Mouse (Mus musculus): ENCODE measurements at regions not wholly inside any gene's neighbourhood (a gene's known extent, or its start where the extent isn't known, plus 50 kb on each side); places are given as distances from the start of the nearest gene placed in this dataset.

DNA sequence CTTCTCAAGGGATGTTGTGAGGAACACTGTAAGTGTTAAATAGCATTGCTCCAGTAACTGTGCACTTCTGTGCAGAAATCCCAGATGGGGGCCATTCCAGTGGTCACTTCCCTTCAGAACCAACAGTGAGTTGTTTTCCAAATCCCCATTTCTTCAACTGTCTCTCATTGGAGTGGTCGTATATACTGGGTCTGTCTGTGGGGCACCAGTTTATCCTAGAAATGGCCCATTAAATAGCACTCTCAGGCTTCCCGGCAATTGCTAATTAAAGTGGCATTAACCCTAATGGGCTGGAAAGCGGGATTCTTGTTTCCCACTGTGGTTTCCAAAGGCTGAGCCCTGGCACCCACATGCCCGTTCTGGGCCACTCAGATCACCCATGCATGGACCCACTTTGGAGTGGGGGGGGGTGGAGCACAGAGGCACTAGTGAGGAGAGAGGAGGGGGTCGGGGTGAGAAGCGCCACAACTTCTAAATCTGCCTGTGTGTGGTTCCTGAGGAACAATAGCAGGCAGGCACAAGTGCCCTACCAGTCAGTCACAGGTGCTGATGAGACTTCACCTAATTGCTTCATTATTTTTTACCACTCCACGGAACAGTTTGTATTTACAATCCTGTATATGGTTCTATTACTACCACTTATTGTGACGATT lies 78.1 kb downstream of the Fam204a start:
- DNase-seq (ENCODE audit: low spot score), result no peak

DNA sequence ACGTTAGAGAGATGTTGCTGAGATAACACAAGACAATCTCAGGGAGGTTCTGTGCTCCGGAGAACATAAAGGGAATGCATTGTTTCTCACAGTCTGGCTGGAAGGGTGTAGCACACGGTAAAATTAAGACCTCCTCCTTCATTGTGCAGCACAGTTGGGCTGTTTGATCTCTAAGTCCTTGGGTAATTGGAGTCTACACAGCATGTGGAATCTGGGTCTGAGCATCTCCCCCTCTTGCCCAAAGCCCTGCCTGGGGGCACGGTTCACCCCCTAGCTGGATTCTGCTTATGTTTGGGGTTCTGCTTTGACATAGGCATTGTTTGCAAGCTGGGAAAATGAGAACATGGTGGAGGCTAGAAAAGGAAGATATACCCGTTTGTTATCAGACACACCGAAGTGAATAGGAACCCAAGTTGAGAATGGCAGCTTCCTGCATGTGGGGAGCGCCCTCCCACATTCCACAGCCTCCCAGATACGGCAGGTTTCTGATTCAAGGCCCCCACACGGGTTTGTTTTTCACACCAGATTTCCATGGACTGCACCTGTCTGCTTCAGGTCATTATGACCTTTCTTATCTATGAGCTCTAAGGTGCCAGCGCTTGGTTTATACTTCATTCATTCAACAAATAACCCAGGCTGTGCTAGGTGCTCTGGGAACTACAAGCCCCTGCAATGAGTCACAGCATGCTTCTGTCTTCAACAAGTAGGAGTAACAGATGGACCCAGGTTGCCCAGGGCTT lies 79.9 kb downstream of the Fam204a start:
- no peak for DNase-seq (ENCODE audit: low spot score)

DNA sequence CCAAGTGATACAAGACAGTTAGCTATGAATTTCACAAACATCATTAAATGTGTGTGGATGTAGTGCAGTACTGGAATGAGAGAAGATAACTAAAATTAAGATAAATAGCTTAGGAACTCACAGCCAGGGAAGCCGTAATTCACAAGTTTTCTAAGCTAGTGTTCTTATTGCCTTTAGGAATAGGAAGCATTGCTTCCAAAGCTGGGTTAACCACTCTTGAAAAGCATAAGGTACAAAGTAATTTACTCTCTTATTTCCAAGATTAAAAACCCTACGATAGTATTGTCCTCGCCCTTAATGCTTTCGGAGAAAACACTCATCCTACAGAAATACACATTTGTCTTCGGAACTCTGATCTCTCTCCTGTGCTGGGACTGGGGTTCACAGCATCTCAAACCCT lies 81.3 kb downstream of the Fam204a start:
- DNase-seq (ENCODE audit: low spot score), result no peak

DNA sequence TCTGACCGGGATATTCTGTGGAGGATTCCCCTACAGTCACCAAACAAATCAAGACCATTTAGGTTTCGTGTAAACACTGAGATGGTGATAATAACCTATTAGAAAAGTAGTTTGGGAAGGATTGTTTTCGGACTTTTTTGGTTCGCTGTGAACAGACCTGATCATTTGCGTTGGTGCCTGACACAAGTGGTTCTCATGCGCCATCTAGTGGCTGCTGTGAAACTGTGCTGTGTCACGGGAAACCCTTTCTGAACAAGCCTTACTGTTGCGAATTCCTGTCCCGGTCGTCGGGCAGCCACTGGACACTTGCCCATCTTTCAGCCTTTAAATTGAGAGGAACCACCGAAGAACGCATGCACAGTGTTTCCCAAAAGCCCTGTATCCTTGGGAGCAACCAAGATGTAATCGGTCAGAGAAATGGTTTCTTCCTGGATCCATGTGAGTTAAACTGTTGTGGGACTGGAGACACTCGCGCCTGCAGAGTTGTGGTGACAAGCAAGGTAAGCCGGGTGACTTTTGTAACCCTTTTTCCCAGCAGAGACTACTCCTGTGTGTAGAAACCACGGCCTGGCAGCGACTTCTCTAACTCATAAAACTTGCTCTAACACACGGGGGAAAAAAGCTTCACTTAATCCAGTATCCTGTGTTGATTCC lies 82.0 kb downstream of the Fam204a start:
- peak; percentile 89 for DNase-seq (ENCODE audit: low spot score)

DNA sequence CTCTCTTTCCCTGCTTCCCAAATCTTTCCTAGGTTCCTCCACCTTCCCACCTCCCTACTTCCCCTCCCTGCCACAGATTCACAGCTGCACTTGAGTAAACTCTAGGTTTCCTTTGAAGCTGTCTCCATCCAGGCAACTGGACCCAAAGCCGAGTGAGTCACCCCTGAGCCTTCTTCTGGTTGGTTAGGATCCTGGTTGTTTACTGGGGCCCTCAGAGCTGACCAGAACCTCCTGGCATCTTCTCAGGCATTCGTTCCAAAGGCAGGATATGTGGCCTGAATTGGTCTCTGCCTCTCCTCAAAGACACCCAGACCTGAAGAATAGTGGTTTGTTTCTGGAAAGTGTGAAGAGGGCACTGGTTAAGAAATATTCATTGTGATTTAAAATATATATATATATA lies 87.6 kb downstream of the Fam204a start:
- peak; percentile 70 for DNase-seq (ENCODE audit: low spot score)

DNA sequence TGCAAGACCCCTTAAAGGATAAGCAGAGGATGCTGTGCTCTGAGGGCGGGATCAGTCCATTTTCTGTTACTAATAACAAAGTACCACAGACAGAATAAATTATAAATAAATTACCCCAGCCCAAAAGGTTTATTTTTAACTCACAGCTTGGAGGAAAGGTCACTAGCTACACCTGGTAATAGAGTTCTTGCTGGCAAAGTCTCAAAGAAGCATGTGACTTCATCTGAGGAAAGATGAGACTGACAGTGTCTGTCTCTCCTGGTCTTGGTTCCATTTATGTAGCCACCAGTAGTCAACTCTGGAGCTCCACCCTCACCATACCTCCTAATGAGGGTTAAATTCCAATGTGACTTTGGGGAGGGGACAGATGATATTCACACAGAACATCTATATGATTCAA lies 90.0 kb downstream of the Fam204a start:
- no peak for DNase-seq (ENCODE audit: low spot score)

DNA sequence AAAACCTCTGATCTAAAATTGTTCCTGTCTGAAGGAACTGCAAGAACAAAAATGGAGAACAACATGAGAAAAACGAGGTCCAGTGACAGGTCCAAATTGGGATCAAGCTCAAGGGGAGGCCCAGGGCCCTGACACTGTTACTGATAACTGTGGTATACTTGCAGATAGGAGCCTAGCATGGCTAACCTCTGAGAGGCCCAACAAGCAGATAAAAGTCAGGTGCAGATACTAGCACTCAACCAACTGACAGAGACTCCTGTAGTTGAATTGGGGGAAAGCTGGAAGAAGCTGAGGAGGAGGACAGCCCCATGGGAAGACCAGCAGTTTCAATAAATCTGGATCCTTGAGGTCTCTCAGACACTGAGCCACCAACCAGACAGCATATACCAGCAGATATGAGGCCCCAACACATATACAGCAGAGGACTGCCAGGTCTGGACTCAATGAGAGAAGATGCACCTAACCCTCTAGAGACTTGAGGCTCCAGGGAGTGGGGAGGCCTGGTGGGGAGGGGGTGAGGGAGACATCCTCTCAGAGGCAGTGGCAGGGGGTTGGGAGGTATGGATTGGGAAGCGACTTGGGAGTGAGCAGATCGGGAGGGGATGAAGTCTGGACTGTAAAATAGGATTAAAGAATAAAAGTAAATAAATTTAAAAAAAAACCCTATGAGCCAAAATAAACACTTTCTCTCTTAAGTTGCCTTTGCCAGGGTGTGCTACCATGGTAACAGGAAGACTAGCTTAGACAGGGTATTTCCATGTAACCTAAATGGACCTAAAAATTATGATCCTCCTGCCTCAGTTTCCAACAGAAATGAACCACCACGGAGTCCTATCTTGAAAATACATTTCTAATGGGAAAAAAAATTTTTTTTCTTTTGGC lies 91.8 kb downstream of the Fam204a start:
- DNase-seq (ENCODE audit: low spot score), result no peak

DNA sequence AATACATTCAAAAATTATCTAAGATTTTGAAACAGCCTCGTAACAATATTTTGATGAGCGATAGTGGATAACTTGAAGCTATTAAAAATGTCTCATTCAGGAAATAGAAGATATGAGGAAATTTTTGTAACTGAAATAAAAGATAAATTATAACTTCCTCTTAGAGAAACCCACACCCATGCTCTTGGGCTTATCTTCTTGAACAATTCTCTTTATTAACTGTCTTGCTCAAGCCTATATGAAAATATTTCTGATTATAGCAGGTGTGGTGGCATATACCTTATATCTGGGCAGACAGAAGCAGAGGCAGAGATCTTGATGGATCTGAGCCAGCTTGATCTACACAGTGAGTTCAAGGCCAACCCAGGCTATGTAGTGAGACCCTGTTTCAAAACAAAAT lies 96.9 kb downstream of the Fam204a start:
- no peak for DNase-seq (ENCODE audit: low spot score)

DNA sequence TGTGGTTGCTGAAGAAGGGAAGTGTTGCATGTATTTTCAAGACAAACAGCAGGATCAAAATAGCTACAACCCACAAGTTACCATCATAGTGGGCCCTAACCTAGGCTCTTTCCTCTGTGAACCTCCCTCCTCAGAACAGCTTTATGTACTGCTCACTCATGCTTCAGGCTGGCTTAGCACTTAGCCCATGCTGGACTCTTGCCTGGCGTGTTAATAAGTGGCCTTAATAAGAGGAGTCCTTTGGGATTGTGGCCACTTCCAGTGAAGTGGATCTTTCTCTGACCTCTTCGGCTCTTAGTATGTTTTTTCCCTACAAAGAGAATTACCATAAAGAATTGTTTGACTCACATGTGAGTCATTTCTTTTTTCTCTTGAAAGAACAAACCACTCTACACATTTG lies 101.9 kb downstream of the Fam204a start:
- DNase-seq (ENCODE audit: low spot score), result no peak

DNA sequence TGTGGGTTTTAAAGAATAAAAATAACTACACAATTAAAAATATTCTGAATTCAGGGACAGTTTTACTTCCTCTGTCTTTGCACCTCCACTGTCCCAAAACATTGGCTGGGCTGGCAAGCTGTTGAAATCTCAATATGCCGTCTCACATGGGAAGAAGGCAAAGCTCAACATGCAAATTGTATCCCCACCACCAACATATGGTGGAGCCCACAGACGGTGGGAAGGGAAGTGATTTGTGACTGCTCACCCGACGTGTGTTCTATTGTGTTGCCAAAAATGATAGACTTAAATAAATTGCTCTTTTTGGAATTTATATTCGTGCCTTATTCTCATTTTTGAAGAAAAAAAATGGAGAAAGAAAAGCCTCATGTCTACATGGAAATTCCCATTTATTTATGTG lies 105.6 kb downstream of the Fam204a start:
- DNase-seq (ENCODE audit: low spot score), result no peak

DNA sequence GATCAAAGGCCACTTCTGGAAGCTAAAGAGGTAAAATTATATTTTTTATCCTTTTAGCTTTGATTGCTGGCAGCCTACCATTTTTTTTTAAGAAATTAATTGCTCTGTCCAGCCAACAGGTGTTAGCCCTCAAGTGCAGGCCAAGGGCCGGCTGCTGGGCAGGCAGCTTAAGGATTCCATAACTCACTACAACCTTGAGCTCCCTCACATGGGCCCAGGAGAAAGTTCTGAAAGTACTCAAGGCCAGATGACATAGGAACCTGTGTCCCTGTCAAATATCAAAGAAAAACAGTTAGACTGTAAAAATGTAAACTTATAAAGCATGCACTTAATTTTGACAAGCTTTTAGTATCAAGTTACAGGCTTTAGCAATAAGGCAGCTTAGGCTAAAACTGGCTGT lies 107.5 kb downstream of the Fam204a start:
- no peak for DNase-seq (ENCODE audit: low spot score)

DNA sequence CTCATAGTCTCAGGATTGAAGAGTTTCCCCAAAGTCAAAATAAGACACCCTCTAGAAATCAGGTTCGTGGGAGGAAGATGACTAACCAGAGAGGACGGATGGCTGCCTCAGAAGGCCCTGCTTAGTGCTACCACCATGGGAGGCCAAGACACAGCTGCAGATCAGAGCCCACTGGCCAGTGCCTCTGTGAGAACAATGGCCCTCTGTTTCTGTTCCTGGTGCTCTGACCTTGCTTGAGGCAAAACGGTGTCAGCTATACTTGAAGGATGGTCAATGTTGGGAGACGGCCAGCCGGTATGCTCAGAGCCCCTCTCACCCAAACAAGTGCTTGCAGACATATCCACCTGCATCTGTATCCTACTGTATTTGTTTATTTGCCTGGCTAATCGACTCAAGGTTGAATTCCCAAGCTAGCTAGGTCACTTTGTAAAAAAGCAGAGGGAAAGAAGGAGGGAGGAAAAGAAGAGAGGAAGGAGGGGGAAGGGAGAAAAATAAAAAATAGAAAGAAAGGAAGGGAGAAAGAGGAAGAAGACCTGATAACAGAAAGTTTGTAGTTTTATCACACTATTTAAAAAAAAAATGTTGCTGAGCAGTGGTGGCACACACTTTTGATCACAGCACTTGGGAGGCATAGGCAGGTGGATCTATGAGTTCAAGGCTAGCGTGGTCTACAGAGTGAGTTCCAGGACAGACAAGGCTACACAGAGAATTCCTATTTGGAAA lies 112.7 kb downstream of the Fam204a start:
- DNase-seq (ENCODE audit: low spot score), result no peak

DNA sequence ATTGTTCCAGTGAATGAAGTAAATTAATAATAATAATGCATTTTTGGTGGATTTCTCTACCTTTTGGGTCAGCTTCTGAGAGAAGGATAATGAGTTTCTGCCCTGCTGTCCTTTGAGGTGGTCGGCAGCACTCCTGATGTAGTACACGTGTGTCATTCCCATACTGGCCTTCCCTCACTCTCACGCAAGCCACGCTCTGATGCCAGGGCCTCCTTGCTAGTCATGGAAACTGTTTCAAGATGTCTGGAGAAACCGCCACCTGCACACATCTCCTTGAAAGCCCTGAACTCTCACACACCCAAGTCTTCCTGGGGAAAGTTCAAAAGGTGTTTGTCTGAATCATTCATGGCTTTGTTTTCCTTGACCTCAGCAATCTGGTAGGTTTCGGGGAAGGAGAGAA lies 116.2 kb downstream of the Fam204a start:
- DNase-seq (ENCODE audit: low spot score), result no peak

DNA sequence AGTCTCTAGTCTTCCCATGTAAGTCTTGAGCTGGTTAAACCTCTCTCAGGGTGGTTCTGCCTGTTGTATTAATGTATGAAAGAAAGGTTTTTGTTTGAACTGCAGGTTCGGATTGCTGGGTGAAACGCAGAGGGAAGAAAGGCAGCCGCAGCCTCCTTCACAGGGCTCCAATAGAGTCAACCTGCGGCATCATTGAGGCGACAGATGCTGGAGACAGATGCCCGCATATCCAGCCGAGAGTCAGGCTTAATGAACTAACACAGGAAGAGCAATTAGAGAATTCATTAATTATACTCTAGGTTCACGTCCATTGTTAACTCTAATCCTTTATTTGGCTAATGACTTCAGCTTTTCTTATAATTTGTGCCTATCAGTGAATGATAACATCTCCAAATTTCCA lies 117.0 kb downstream of the Fam204a start:
- no peak for DNase-seq (ENCODE audit: low spot score)

DNA sequence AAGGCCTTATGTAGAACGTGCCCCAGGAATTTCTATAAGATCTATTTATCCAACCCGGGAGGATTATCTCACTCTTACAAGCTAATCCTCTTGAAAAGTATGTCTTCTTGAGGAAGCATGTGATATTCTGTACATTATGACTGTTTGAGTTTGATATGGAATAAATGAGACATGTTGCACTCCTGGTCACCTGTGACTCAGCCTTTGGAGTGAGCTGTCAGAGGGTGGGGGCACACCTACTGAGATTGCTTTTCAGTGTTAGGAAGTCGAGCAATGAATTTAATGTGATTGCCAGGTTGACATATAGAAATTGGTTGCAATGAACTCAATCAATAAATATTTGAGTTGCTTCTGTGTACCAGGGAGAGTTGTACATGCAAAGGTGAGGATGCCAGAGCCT lies 128.6 kb downstream of the Fam204a start:
- DNase-seq (ENCODE audit: low spot score), result no peak

DNA sequence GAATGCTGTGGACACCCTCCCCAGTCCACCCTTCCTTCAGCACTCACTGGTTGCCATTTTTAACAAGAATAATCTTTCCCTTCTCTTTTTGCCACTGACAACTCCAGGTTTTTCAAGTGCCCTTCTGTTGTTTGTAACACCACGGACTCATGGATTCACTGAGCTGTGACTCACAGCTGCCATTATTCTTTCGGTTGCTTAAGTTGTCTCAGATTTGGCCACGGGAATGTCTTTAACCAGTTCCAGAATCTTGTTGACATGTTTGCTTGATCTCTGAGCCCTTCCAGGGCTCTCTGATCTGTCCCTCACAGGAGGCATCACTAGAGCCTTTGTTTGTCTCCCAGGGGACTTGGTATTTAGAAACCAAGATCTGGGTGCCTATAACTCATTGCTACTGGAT lies 131.5 kb upstream of the Rab11fip2 start:
- no peak for DNase-seq (ENCODE audit: low spot score)

DNA sequence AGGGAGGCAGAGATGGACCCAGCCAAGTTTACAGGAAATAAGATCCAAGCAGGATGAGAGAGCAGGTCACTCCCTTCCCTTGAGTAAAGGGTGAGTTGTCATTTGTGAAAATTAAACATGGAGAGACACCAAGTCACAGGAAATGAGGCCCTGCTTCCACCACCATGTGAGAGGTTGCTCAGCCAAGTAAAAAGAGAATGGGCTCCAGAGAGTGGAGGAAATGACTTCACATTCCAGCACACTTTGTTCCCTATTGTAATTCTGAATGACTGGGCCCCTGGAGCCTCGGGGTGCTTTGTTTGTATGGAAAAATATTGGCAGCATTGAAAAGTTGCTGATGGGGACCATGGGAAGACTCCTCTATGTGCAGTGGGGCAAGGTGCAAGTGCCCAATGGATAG lies 129.9 kb upstream of the Rab11fip2 start:
- peak; percentile 44 for DNase-seq (ENCODE audit: low spot score)

DNA sequence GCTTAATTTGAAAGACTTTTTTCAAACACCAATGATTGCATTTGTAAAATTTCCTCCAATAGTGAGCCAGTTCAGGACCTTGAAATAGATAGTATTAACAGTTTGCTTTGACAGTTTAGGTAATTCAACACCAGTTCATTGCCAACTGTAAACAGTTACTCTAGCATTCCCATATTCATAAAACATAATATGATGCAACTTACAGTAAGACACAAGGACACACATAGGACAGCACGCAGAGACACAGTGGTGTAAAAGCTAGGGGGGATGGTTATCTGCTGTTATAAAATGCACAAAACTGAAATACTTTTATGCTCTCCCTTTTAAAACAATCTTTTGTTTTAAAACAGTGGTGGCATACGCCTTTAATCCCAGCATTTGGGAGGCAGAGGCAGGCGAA lies 122.7 kb upstream of the Rab11fip2 start:
- no peak for DNase-seq (ENCODE audit: low spot score)

DNA sequence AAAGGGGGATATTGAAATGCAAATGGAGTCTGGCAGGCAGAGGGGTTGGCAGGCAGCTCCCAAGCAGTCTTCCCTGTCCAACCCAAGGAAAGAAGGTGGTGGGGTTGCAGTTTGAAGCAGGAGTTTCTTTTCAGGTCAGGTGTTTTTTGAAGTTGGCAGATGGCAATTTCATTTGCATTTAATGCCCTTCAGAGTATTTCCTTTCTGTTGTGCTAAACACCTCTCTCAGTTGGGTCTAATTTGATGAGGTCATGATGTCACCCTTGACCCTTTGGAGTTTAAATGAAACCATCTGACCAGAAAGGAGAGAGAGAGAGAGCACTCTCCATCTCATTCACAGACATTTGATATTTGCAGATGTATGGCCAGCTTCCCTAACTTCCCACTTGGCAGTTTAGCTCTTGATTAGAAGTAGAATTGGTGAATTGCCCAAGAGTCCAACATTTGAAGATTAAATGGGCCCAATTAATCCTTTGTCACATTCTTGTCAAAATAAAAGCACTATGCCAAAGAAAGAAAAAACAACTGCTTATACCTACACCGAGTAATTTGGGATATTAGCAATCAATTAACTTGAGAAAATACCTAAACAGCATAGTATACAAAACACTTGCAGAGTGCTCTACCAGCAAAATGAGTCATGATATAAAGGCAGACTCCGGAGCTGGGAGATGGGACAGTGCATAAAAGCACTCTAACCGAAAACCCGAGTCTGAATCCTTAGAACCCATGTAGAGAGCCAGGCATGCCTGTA lies 111.8 kb upstream of the Rab11fip2 start:
- no peak for DNase-seq (ENCODE audit: low spot score)

DNA sequence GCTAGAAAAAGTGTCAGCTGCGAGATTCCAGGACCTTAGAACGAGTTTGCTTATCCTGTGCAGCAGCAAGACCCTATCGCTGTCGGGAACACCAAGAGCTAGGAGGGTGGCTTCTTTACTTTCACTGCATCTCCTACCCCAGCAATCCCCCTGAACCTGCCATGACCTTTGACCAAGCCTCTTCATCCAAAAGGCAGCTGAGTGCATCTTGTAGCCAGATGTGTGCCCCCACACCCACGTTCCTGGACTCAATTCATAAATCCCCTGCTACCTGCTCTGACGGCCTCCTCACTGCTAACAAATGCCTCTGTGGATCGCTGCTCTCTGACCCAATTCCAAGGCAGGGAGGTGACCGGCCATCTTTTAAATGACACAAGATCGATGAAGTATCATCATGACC lies 107.7 kb upstream of the Rab11fip2 start:
- no peak for DNase-seq (ENCODE audit: low spot score)

DNA sequence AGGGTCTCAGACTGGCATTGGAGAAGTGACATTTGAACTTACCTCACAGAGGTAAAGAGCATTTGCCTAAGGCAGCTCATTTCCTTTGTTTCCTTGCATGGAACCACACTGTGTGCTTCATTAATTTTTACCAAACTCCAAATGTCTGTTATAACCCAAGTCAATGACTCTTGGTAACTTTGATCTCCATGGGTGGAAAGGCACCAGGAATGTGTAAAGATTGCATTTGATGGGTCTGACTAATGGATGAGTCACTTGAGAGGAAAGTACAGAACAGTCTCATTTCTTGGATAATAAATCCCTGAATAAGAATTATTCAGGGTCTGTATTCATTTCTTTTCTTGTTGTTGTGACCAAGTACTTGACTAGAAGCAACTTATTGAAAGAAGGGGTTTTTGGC lies 97.3 kb upstream of the Rab11fip2 start:
- no peak for DNase-seq (ENCODE audit: low spot score)

Measured in gastrocnemius, adult 18-20 months (tissue).